Mouse (Mus musculus): Measurements from ENCODE around the gene Zkscan5. TPM values are rescaled to one million over a fixed set of nuclear protein-coding genes. Genes with fewer than 3 reads are reported as not detected.
"Not testable (repeated sequence)": the region's sequence is repeated elsewhere in the genome, so short reads cannot be mapped to it uniquely, and the experiment has no call there.

Zkscan5 gene
- polyA plus RNA-seq, 1 experiment from 2014 or later: 15.3 TPM

DNA sequence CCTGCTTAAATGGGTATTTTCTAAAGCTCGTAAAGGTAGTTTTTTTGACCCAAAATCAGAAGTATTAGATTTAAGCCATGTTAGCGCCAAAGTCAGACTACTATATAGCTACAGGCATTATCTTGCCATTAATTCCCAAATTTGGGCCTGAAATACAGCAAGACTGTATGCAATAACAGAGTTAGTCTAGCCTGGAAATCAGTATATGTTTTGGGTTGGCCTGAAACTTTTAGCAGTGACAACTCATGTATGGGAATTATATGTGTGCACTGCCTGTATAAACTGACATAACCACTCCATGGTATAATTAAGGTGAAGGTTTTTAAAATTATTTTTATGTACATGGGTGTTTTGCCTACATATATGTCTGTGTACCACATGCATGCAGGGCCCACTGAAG lies 12.4 kb upstream of the Zkscan5 start, which contains the start of gene Atp5j2:
TSS of gene Atp5j2 (minus strand) at position 101 of the 400 bp plus-strand sequence.
- peak within 1 kb of the TSS; percentile 91 for H3K27ac ChIP-seq (replicated peaks)
- H3K4me3 ChIP-seq: peak within 1 kb of the TSS; percentile 73
- peak within 1 kb of the TSS; percentile 68 for H3K4me2 ChIP-seq
- H3K36me3 ChIP-seq: peaks cover 48% of the 10 kb centered on the region
- no peaks in the 10 kb centered on the region for H3K9me3 ChIP-seq
- H3K27me3 ChIP-seq: no peaks in the 10 kb centered on the region
- H3K4me1 ChIP-seq (replicated peaks): peaks cover 22% of the 10 kb centered on the region
- peak within 1 kb of the TSS; percentile 91 for H3K9ac ChIP-seq
- WGBS: 89% methylated on average over 2 of the region's 2 CpGs
- no peak for ATAC-seq (ENCODE audit: low read depth)

DNA sequence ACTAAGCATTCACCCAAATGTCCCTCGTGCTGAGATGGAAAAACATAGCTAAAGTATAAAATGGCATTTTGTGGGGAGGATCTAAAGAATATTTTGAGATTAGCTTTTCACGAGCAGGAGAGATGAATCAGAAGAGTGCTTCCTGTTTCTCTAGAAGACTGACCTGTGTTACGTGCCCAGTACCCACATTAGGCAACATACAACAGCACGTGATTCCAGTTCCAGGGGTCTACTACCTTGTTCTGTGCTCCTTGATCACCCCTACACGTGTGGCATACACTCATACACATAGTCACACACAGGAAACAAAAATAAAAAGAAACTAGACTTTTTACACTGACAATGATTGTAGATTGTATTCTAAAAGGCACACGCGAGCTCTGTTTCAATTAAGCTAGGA lies 4.0 kb upstream of the Zkscan5 start:
- Histone ChIP-seq H3K4me1 (replicated peaks) (peaks cover 27% of the 10 kb centered on the region), H3K4me2 (peak overlapping the region; percentile 98), H3K36me3 (peaks cover 30% of the 10 kb centered on the region), H3K9ac (0 out of 2 replicates have a peak overlapping the region, but pooled peaks have one; percentile 91), H3K4me3 (peak overlapping the region; percentile 89), H3K27ac (replicated peaks) (no peak overlapping the region), H3K9me3 (no peaks in the 10 kb centered on the region), H3K27me3 (no peaks in the 10 kb centered on the region)
- WGBS: 80% methylated on average over 7 of the region's 7 CpGs
- no peak for ATAC-seq (ENCODE audit: low read depth)

GRCm38 (mm10) chr5:145201321-145201991 lies 2.9 kb upstream of the Zkscan5 start, which contains the start of gene Zkscan14:
Gene Zkscan14 (minus strand): TSS chr5:145201868.
- peak within 1 kb of the TSS; percentile 89 for H3K4me3 ChIP-seq
- peak within 1 kb of the TSS; percentile 74 for H3K27ac ChIP-seq (replicated peaks)
- peak within 1 kb of the TSS; percentile 91 for H3K9ac ChIP-seq
- H3K9me3 ChIP-seq: no peaks in the 10 kb centered on the region
- H3K4me2 ChIP-seq: peak within 1 kb of the TSS; percentile 98
- H3K36me3 ChIP-seq: peaks cover 20% of the 10 kb centered on the region
- no peak for ATAC-seq (ENCODE audit: low read depth)
- no peaks in the 10 kb centered on the region for H3K27me3 ChIP-seq
- H3K4me1 ChIP-seq (replicated peaks): peaks cover 35% of the 10 kb centered on the region
- WGBS: 1% methylated on average over 37 of the region's 37 CpGs

DNA sequence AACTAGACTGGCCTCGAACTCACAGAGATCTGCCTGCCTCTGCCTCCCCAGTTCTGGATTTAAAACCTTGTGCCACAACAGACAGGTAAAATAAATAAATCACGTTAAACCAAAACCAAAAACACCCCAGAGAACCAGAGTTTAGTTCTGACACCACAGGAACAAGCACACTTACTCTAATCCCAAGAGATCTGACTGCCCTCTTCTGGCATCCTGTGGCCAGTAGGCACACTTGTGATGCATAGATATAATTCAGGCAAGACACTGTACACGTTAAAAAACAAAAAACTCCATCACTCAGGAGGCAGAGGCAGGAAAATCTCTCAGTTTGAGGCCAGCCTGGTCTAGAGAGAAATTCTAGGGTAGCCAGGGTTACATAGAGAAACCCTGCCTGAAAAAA lies 1.9 kb upstream of the Zkscan5 start:
- Histone ChIP-seq H3K9me3 (no peaks in the 10 kb centered on the region), H3K4me1 (replicated peaks) (peaks cover 35% of the 10 kb centered on the region), H3K4me2 (no peak overlapping the region), H3K4me3 (no peak overlapping the region; the same call in 1 of the 2 replicates), H3K27me3 (no peaks in the 10 kb centered on the region), H3K27ac (replicated peaks) (no peak overlapping the region), H3K9ac (no peak overlapping the region), H3K36me3 (peaks cover 18% of the 10 kb centered on the region)
- whole genome bisulfite sequencing: 50% methylated on average over 3 of the region's 3 CpGs
- no peak for ATAC-seq (ENCODE audit: low read depth)

- H3K4me3 ChIP-seq: peak overlapping the region; percentile 52
- H3K27me3 ChIP-seq: no peaks in the 10 kb centered on the region
- H3K27ac ChIP-seq (replicated peaks): no peak overlapping the region
- H3K4me1 ChIP-seq (replicated peaks): peaks cover 26% of the 10 kb centered on the region
- peak overlapping the region; percentile 70 for H3K9ac ChIP-seq
- no peaks in the 10 kb centered on the region for H3K9me3 ChIP-seq
- peak overlapping the region; percentile 62 for H3K4me2 ChIP-seq
- ATAC-seq (ENCODE audit: low read depth): no peak
- peaks cover 24% of the 10 kb centered on the region for H3K36me3 ChIP-seq
- WGBS: 18% methylated on average over 9 of the region's 9 CpGs
Measured at GRCm38 (mm10) chr5:145205041-145205440, 679 bp downstream of the Zkscan5 start.

DNA sequence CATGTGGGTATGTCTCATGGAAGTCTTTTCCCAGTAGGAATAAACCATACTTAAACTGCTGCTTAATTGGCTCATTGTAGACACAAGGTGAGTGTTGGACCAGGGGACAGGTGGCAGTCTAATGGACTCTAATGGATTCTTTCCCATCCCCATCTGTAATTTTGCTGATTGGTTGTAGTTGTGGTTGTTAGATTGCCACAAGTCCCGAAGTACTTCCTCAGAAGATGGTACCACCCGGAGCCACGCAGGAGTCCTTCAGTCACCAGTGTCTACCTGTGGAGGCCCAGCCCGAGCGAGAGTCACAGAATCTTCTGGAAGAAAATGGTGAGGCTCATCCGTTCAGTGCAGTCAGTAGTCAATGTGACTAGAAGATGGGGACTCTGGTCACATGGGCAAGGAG lies 3.0 kb downstream of the Zkscan5 start:
- no peaks in the 10 kb centered on the region for H3K27me3 ChIP-seq
- no peak overlapping the region for H3K4me3 ChIP-seq
- no peak overlapping the region for H3K9ac ChIP-seq
- H3K27ac ChIP-seq (replicated peaks): no peak overlapping the region
- H3K36me3 ChIP-seq: peaks cover 47% of the 10 kb centered on the region
- no peak overlapping the region for H3K4me2 ChIP-seq
- ATAC-seq (ENCODE audit: low read depth): no peak
- H3K9me3 ChIP-seq: no peaks in the 10 kb centered on the region
- H3K4me1 ChIP-seq (replicated peaks): peaks cover 13% of the 10 kb centered on the region
- WGBS: 95% methylated on average over 6 of the region's 6 CpGs

- peaks cover 53% of the 10 kb centered on the region for H3K36me3 ChIP-seq
- H3K27me3 ChIP-seq: no peaks in the 10 kb centered on the region
- no peak overlapping the region for H3K4me3 ChIP-seq
- H3K9ac ChIP-seq: no peak overlapping the region
- peaks cover 13% of the 10 kb centered on the region for H3K4me1 ChIP-seq (replicated peaks)
- WGBS: 87% methylated on average over 6 of the region's 6 CpGs
- no peak for ATAC-seq (ENCODE audit: low read depth)
- no peak overlapping the region for H3K27ac ChIP-seq (replicated peaks)
- H3K4me2 ChIP-seq: no peak overlapping the region
- no peaks in the 10 kb centered on the region for H3K9me3 ChIP-seq
Measured at GRCm38 (mm10) chr5:145207954-145208353, 3.6 kb downstream of the Zkscan5 start.

DNA sequence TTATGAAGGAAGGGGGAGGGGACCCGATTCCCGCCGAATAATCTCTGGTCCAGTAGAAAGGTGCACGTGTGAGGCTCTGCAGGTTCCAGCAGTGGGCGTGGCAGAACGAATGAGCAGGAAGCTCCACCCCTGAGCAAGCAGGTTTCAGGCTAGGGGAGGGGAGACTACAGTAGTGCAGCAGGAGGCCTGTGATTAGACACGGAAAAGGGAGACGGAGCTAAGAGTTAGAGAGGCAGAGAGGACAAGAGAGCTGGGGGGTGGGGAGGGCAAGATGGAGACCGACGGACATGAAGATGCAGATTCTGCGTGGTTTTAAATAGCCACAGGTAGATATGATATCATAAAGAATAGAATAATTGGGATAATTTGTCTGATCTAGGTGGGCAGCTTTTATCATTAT lies 4.0 kb downstream of the Zkscan5 start:
- not testable (repeated sequence) for H3K27me3 ChIP-seq; H3K4me2 ChIP-seq; H3K9ac ChIP-seq; H3K9me3 ChIP-seq; ATAC-seq (ENCODE audit: low read depth); H3K27ac ChIP-seq (replicated peaks); H3K4me3 ChIP-seq
- 37% methylated on average over 11 of the region's 11 CpGs for WGBS
- Histone ChIP-seq H3K4me1 (replicated peaks) (peaks cover 13% of the 10 kb centered on the region), H3K36me3 (peaks cover 56% of the 10 kb centered on the region)

DNA sequence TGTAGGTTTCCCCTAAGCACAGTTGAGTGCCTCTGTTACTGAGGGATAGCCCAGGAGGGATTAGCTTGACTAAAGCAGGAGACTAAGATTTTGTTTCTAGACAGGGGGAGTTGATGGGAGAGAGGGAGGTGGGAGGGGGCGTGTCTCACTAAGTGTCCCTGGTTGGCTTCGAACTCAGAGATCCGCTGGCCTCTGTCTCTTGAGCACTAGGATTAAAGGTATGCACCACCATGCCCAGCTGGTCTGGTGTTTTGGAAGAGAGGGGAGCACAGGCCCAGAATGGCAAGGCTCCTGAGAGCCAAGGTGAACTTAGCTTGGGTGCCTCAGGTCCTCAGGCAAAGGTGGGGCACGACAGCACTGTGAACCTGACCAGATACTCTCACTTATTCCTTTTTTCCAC lies 7.0 kb downstream of the Zkscan5 start:
- Histone ChIP-seq H3K4me2 (no peak overlapping the region), H3K9ac (no peak overlapping the region), H3K27me3 (no peaks in the 10 kb centered on the region), H3K36me3 (peaks cover 76% of the 10 kb centered on the region), H3K9me3 (no peaks in the 10 kb centered on the region), H3K4me3 (no peak overlapping the region), H3K4me1 (replicated peaks) (no peaks in the 10 kb centered on the region), H3K27ac (replicated peaks) (no peak overlapping the region)
- 94% methylated on average over 4 of the region's 4 CpGs for WGBS
- no peak for ATAC-seq (ENCODE audit: low read depth)

DNA sequence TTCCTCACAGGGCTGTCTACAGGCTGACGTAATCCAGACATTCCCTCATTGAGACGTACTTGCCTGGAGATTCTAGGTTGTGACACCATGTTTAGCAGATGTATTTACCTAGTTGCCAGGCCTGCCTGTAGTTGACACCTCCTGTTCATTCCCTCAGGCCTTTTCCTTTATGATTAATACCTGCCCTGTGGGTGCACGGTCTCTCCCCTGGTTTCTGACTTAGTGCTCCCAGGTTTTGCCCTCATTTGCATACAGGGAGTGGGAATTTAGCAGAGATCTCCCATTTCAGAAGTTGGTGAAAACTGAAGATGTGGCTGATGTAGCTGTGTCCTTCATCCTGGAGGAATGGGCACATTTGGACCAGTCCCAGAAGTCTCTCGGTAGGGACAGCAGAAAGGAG lies 7.9 kb downstream of the Zkscan5 start:
- H3K9ac ChIP-seq: no peak overlapping the region
- H3K4me1 ChIP-seq (replicated peaks): no peaks in the 10 kb centered on the region
- H3K4me2 ChIP-seq: no peak overlapping the region
- no peak for ATAC-seq (ENCODE audit: low read depth)
- H3K9me3 ChIP-seq: no peaks in the 10 kb centered on the region
- no peak overlapping the region for H3K27ac ChIP-seq (replicated peaks)
- peaks cover 72% of the 10 kb centered on the region for H3K36me3 ChIP-seq
- no peak overlapping the region for H3K4me3 ChIP-seq
- WGBS: 93% methylated on average over 4 of the region's 4 CpGs
- no peaks in the 10 kb centered on the region for H3K27me3 ChIP-seq

DNA sequence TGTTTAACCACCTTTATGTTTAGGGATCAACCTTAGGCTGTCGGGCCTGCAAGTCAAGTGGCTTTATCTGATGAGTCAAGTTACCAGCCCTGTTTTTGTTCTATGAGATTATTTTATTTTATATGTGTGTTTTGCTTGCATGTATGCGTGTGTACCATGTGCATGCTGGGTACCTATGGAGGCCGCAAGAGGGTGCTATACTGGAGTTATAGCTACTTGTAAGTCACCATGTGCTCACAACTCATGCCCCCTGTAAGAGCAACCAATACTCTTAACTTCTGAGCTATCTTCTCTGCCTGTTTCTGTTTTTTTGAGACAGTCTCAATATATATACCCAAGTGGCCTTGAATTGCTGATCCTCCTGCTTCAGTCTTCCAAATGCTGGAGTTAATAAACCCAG lies 9.1 kb downstream of the Zkscan5 start:
- H3K9me3 ChIP-seq: no peaks in the 10 kb centered on the region
- H3K4me3 ChIP-seq: no peak overlapping the region
- H3K36me3 ChIP-seq: peaks cover 77% of the 10 kb centered on the region
- WGBS: 91% methylated on average over 3 of the region's 3 CpGs
- no peak overlapping the region for H3K27ac ChIP-seq (replicated peaks)
- no peak for ATAC-seq (ENCODE audit: low read depth)
- no peak overlapping the region for H3K4me2 ChIP-seq
- no peak overlapping the region for H3K9ac ChIP-seq
- H3K27me3 ChIP-seq: no peaks in the 10 kb centered on the region
- no peaks in the 10 kb centered on the region for H3K4me1 ChIP-seq (replicated peaks)

- Histone ChIP-seq H3K27ac (replicated peaks) (no peak overlapping the region), H3K27me3 (no peaks in the 10 kb centered on the region), H3K9ac (no peak overlapping the region), H3K4me2 (no peak overlapping the region), H3K9me3 (no peaks in the 10 kb centered on the region), H3K4me3 (no peak overlapping the region), H3K36me3 (peaks cover 78% of the 10 kb centered on the region), H3K4me1 (replicated peaks) (no peaks in the 10 kb centered on the region)
- ATAC-seq (ENCODE audit: low read depth): no peak
- WGBS: 73% methylated on average over 4 of the region's 4 CpGs
Measured at GRCm38 (mm10) chr5:145214679-145215078, 10.3 kb downstream of the Zkscan5 start.

DNA sequence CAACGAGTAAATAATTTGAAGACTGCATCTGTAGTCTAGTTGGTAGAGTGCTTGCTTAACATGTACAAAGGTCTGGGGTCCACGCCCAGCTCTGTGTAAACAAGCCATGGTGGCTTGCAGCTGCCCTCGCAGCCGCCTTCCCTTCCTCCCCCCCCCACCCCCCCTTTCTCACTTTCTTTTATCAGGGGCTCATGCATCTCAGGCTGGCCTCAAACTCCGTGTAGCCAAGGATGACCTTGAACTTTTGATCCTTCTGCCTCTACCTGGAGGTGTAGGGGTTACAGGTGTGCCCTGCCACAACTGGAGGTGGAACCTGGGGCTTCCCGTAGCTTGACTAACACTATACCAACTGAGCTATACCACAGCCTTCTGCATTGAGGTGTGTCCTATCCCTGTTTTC lies 13.4 kb downstream of the Zkscan5 start:
- no peak overlapping the region for H3K4me2 ChIP-seq
- no peak overlapping the region for H3K9ac ChIP-seq
- H3K27me3 ChIP-seq: no peaks in the 10 kb centered on the region
- 83% methylated on average over 6 of the region's 6 CpGs for WGBS
- no peaks in the 10 kb centered on the region for H3K4me1 ChIP-seq (replicated peaks)
- H3K27ac ChIP-seq (replicated peaks): no peak overlapping the region
- no peak overlapping the region for H3K4me3 ChIP-seq
- no peaks in the 10 kb centered on the region for H3K9me3 ChIP-seq
- ATAC-seq (ENCODE audit: low read depth): no peak
- H3K36me3 ChIP-seq: peaks cover 72% of the 10 kb centered on the region

All from neural tube, embryonic 13.5 days (tissue).